Mouse (Mus musculus) megakaryocyte, embryonic 14.5 days (primary cell): Measurements from ENCODE around the gene Cpox.

Experiments
- FLI1 ChIP-seq: IDR thresholded peaks from 2 replicates; pipeline ENCODE4 v1.6.1; 2012; ENCODE audit warnings: low read length, inconsistent platforms, mixed read lengths
- GATA1 ChIP-seq: IDR thresholded peaks from 3 replicates; pipeline ENCODE4 v1.6.1; 2012; ENCODE audit warnings: mixed read lengths, low read length, inconsistent platforms, borderline replicate concordance

- TF ChIP-seq GATA1 (no peak), FLI1 (no peak)
Measured at GRCm38 (mm10) chr16:58694091-58694490, 24.0 kb downstream of the Cpox start.
